13 mouse cellular contexts compared by ENCODE assay signal in genomic region chr19:45329039-45329438, GRCm38 (mm10). TPM values are rescaled to one million over a fixed set of nuclear protein-coding genes. Genes with fewer than 3 reads are reported as not detected.
DNase-seq lines count a peak whose midpoint lies in the region; ATAC-seq and TF ChIP-seq lines count a peak whose summit lies in the region.
"Had no signal": no experiment of that assay in that cellular context is flagged by ENCODE, and none has a peak within 500 bp of the region (broad histone marks: within the 10 kb centered on the region; RNA-seq: fewer than 3 reads in every experiment).

No protein-coding gene starts in this region.

- H3K9me3 ChIP-seq in embryonic facial prominence, embryonic 11.5 days (replicated peaks; ENCODE audit: control insufficient read depth, low read length): no peaks in the 10 kb centered on the region
- H3K9me3 ChIP-seq in embryonic facial prominence, embryonic 10.5 days: no peaks in the 10 kb centered on the region
- H3K9me3 ChIP-seq in hindbrain, embryonic 13.5 days: no peaks in the 10 kb centered on the region
- H3K9me3 ChIP-seq in hindbrain, postnatal 0 days (ENCODE audit: low read length): no peaks in the 10 kb centered on the region
- H3K9me3 ChIP-seq: liver, embryonic 13.5 days had no signal

- no peaks in the 10 kb centered on the region for H3K4me1 ChIP-seq in embryonic facial prominence, embryonic 11.5 days (ENCODE audit: control insufficient read depth, insufficient read depth, low read length)
- peaks cover 30% of the 10 kb centered on the region for H3K4me1 ChIP-seq in embryonic facial prominence, embryonic 10.5 days
- peaks cover 37% of the 10 kb centered on the region for H3K4me1 ChIP-seq in hindbrain, embryonic 13.5 days (replicated peaks)
- no peaks in the 10 kb centered on the region for H3K4me1 ChIP-seq in hindbrain, postnatal 0 days (ENCODE audit: insufficient read depth, low read length)
- H3K4me1 ChIP-seq: liver, embryonic 13.5 days had no signal

- ATAC-seq in embryonic facial prominence, embryonic 11.5 days (replicated peaks; ENCODE audit: insufficient number of reproducible peaks, low FRiP score, low TSS enrichment, low read depth): no peak
- no peak for ATAC-seq in hindbrain, embryonic 13.5 days (ENCODE audit: low FRiP score)
- no peak for ATAC-seq in hindbrain, postnatal 0 days
- ATAC-seq: forebrain, embryonic 14.5 days; intestine, embryonic 16.5 days had no signal

- no peak for DNase-seq in embryonic facial prominence, embryonic 11.5 days (ENCODE audit: low spot score)
- no peak for DNase-seq in embryonic facial prominence, embryonic 10.5 days (ENCODE audit: low spot score)
- no peak for DNase-seq in hindbrain, postnatal 0 days (ENCODE audit: low spot score)
- peak; percentile 67 for DNase-seq in gastrocnemius, adult 2 months
- DNase-seq in heart, postnatal 25 days (ENCODE audit: low spot score): peak; percentile 7
- DNase-seq in left cerebral cortex, postnatal 14 days (ENCODE audit: low spot score in 2 of 2): no peak
- DNase-seq in layer of hippocampus, adult 2 months (ENCODE audit: low spot score in 2 of 2): no peak
- DNase-seq: adrenal gland, adult 8-10 months; cerebellum, postnatal 25 days; liver, embryonic 13.5 days had no signal

- intact Hi-C loops in gastrocnemius, adult 2 months (cut with DNase I): no loop called here
- intact Hi-C loops in heart, postnatal 25 days (cut with DNase I): no loop called here
- intact Hi-C loops in left cerebral cortex, postnatal 14 days (cut with DNase I): no loop called here

- H3K4me3 ChIP-seq in embryonic facial prominence, embryonic 11.5 days (ENCODE audit: low read depth, low read length): no peak overlapping the region
- H3K4me3 ChIP-seq in embryonic facial prominence, embryonic 10.5 days: no peak overlapping the region
- H3K4me3 ChIP-seq in hindbrain, embryonic 13.5 days: no peak overlapping the region
- H3K4me3 ChIP-seq in hindbrain, postnatal 0 days (ENCODE audit: low read length): no peak overlapping the region
- H3K4me3 ChIP-seq in gastrocnemius, adult 2 months: peak overlapping the region; percentile 38
- H3K4me3 ChIP-seq in layer of hippocampus, adult 2 months: no peak overlapping the region
- H3K4me3 ChIP-seq: liver, embryonic 13.5 days had no signal

- 0 out of 2 replicates have a peak overlapping the region, but pooled peaks have one; percentile 1 for H3K9ac ChIP-seq in embryonic facial prominence, embryonic 11.5 days (replicated peaks; ENCODE audit: low read length)
- H3K9ac ChIP-seq in hindbrain, embryonic 13.5 days: 0 out of 2 replicates have a peak overlapping the region, but pooled peaks have one; percentile 46
- no peak overlapping the region for H3K9ac ChIP-seq in hindbrain, postnatal 0 days (replicated peaks; ENCODE audit: low read length)
- H3K9ac ChIP-seq: liver, embryonic 13.5 days had no signal

- H3K36me3 ChIP-seq in embryonic facial prominence, embryonic 11.5 days (replicated peaks; ENCODE audit: control insufficient read depth, insufficient read depth, low read depth, low read length): no peaks in the 10 kb centered on the region
- H3K36me3 ChIP-seq in embryonic facial prominence, embryonic 10.5 days (replicated peaks): no peaks in the 10 kb centered on the region
- H3K36me3 ChIP-seq in hindbrain, embryonic 13.5 days: no peaks in the 10 kb centered on the region
- H3K36me3 ChIP-seq in hindbrain, postnatal 0 days (ENCODE audit: insufficient read depth, low read length): no peaks in the 10 kb centered on the region
- H3K36me3 ChIP-seq: liver, embryonic 13.5 days had no signal

- H3K27ac ChIP-seq in embryonic facial prominence, embryonic 11.5 days (replicated peaks; ENCODE audit: low read depth, low read length): no peak overlapping the region
- no peak overlapping the region; the same call in 1 of the 2 replicates for H3K27ac ChIP-seq in embryonic facial prominence, embryonic 10.5 days (replicated peaks)
- H3K27ac ChIP-seq in hindbrain, embryonic 13.5 days: peak overlapping the region; percentile 85
- no peak overlapping the region for H3K27ac ChIP-seq in hindbrain, postnatal 0 days
- H3K27ac ChIP-seq in gastrocnemius, adult 2 months: peak overlapping the region; percentile 68
- no peak overlapping the region for H3K27ac ChIP-seq in layer of hippocampus, adult 2 months
- H3K27ac ChIP-seq: liver, embryonic 13.5 days had no signal

- WGBS in embryonic facial prominence, embryonic 11.5 days: 50% methylated on average over 3 of the region's 3 CpGs
- WGBS in embryonic facial prominence, embryonic 10.5 days: 32% methylated on average over 3 of the region's 3 CpGs
- WGBS in hindbrain, embryonic 13.5 days: 30% methylated on average over 3 of the region's 3 CpGs
- WGBS in hindbrain, postnatal 0 days: 36% methylated on average over 3 of the region's 3 CpGs

- TF ChIP-seq CTCF in hindbrain, postnatal 0 days (IDR thresholded peaks at IDR 0.05; ENCODE audit: low read depth): no peak
- no peak for TF ChIP-seq CTCF in gastrocnemius, adult 2 months (IDR thresholded peaks at IDR 0.05)
- no peak for TF ChIP-seq CTCF in layer of hippocampus, adult 2 months (conservative IDR thresholded peaks at IDR 0.05)

- H3K4me2 ChIP-seq in embryonic facial prominence, embryonic 11.5 days (ENCODE audit: low read depth, low read length): no peak overlapping the region
- no peak overlapping the region; the same call in 1 of the 2 replicates for H3K4me2 ChIP-seq in hindbrain, embryonic 13.5 days
- H3K4me2 ChIP-seq in hindbrain, postnatal 0 days (ENCODE audit: low read depth, low read length): no peak overlapping the region
- H3K4me2 ChIP-seq: liver, embryonic 13.5 days had no signal

- peaks cover 9% of the 10 kb centered on the region; the same call in 1 of the 2 replicates for H3K27me3 ChIP-seq in embryonic facial prominence, embryonic 11.5 days (ENCODE audit: control insufficient read depth, insufficient read depth, low read length)
- peaks cover 48% of the 10 kb centered on the region for H3K27me3 ChIP-seq in embryonic facial prominence, embryonic 10.5 days (replicated peaks; ENCODE audit: low read depth, poor library complexity, severe bottlenecking)
- H3K27me3 ChIP-seq in hindbrain, embryonic 13.5 days: peaks cover 17% of the 10 kb centered on the region
- H3K27me3 ChIP-seq in hindbrain, postnatal 0 days (ENCODE audit: insufficient read depth, low read length): no peaks in the 10 kb centered on the region

RNA-seq across cellular contexts. Expression of gene Btrc, which starts 34.5 kb away (rescaled TPM):
- 53.6 and 56.0 TPM in 2 replicates for polyA plus RNA-seq in embryonic facial prominence, embryonic 11.5 days (2014; fragmentation: Nextera tagmentation; extraction: Ambion mirVana)
- polyA plus RNA-seq in embryonic facial prominence, embryonic 10.5 days (2016; fragmentation: Nextera tagmentation; extraction: Ambion mirVana): 52.2 and 55.4 TPM in 2 replicates
- polyA plus RNA-seq in hindbrain, embryonic 13.5 days (2015; fragmentation: Nextera tagmentation; extraction: Ambion mirVana): 67.5 and 71.6 TPM in 2 replicates
- 55.3 and 59.9 TPM in 2 replicates for total RNA-seq in hindbrain, postnatal 0 days (2014; rRNA removed)
- 47.9 and 49.5 TPM in 2 replicates for polyA plus RNA-seq in hindbrain, postnatal 0 days (2015; fragmentation: Nextera tagmentation; extraction: Ambion mirVana)
- 10 to 100 TPM; 20.5 to 22.0 TPM for total RNA-seq in gastrocnemius, adult 2 months (2021)
- 10 to 100 TPM; 15.6 to 20.4 TPM for total RNA-seq in heart, postnatal 25 days (2021)
- 100 to 1,000 TPM in 1 of 2 experiments, 10 to 100 TPM in 1; 99.4 to 104 TPM for total RNA-seq in left cerebral cortex, postnatal 14 days (2021)
- 10 to 100 TPM; 92.9 to 93.9 TPM for total RNA-seq in layer of hippocampus, adult 2 months (2021)

Comparison
In these comparisons a context has a peak if more than half of its experiments do, and no peak if none do; other contexts are left out.
1. H3K27ac ChIP-seq: peak in hindbrain, embryonic 13.5 days (single experiment) and gastrocnemius, adult 2 months (single experiment); none in embryonic facial prominence, embryonic 11.5 days (single experiment), embryonic facial prominence, embryonic 10.5 days (single experiment), hindbrain, postnatal 0 days (single experiment) and layer of hippocampus, adult 2 months (single experiment).
2. DNase-seq: peak in gastrocnemius, adult 2 months (single experiment) and heart, postnatal 25 days (single experiment); none in embryonic facial prominence, embryonic 11.5 days (single experiment), embryonic facial prominence, embryonic 10.5 days (single experiment), hindbrain, postnatal 0 days (single experiment), left cerebral cortex, postnatal 14 days (0 of 2) and layer of hippocampus, adult 2 months (0 of 2).